ENCODE assay signal across 8 mouse cellular contexts in the genomic region with DNA sequence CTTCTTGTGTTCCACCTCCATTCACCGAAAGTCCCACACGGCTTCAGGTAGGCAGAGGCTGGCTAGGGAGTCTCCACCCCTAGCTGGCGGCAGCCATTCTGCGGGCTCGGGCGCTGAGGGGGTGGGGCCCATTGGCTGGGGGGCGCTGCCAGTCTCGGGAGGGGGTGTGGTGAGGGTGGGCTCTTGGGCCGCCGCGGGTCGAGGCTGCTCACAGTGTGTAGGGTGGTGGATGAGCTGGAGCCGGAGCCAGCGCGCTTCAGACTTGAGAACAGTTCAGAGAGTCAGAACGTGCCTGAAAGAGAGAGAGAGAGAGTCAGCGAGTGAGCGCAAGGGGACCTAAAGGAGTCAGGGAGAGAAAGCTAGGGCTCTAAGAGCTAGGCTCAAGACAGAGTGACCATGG. TPM values are rescaled to one million over a fixed set of nuclear protein-coding genes. Genes with fewer than 3 reads are reported as not detected.
DNase-seq lines count a peak whose midpoint lies in the region; ATAC-seq lines count a peak whose summit lies in the region.

No protein-coding gene starts in this region.

- H3K27ac ChIP-seq in intestine, embryonic 16.5 days (ENCODE audit: low read length), result peak overlapping the region; percentile 68
- no peak overlapping the region for H3K27ac ChIP-seq in limb, embryonic 15.5 days
- no peak overlapping the region for H3K27ac ChIP-seq in midbrain, embryonic 13.5 days

- ATAC-seq in intestine, embryonic 16.5 days, result peak; percentile 99
- ATAC-seq in limb, embryonic 15.5 days (ENCODE audit: insufficient number of reproducible peaks, low FRiP score, low TSS enrichment, low read depth), result peak; percentile 94
- peak; percentile 99 for ATAC-seq in midbrain, embryonic 13.5 days

- WGBS in intestine, embryonic 16.5 days, result 22% methylated on average over 15 of the region's 18 CpGs
- 14% methylated on average over 18 of the region's 18 CpGs for WGBS in limb, embryonic 15.5 days
- 24% methylated on average over 16 of the region's 18 CpGs for WGBS in midbrain, embryonic 13.5 days

- H3K27me3 ChIP-seq in intestine, embryonic 16.5 days (replicated peaks; ENCODE audit: control insufficient read depth, insufficient read depth, low read length), result no peaks in the 10 kb centered on the region
- H3K27me3 ChIP-seq in limb, embryonic 15.5 days, result no peaks in the 10 kb centered on the region
- H3K27me3 ChIP-seq in midbrain, embryonic 13.5 days, result no peaks in the 10 kb centered on the region

- no peaks in the 10 kb centered on the region for H3K36me3 ChIP-seq in intestine, embryonic 16.5 days (ENCODE audit: control insufficient read depth, insufficient read depth, low read length)
- H3K36me3 ChIP-seq in limb, embryonic 15.5 days, result no peaks in the 10 kb centered on the region
- no peaks in the 10 kb centered on the region for H3K36me3 ChIP-seq in midbrain, embryonic 13.5 days

- H3K4me2 ChIP-seq in intestine, embryonic 16.5 days (ENCODE audit: low read depth, low read length), result peak overlapping the region; percentile 60
- H3K4me2 ChIP-seq in limb, embryonic 15.5 days, result peak overlapping the region; percentile 72
- H3K4me2 ChIP-seq in midbrain, embryonic 13.5 days (replicated peaks), result peak overlapping the region; percentile 67

- DNase-seq in cerebellum, adult 9-11 months, result peak; percentile 2
- DNase-seq in cerebellum, adult 9-10 months, result no peak
- peak; percentile 48 for DNase-seq in c-Kit-positive CD71-negative TER-119-negative erythroid progenitor cells, embryonic 14.5 days (ENCODE audit: low read depth)
- peak; percentile 1 to 26 for DNase-seq in frontal cortex, postnatal 36 days (ENCODE audit: low spot score in 2 of 2)
- DNase-seq in spleen, postnatal 4 days (ENCODE audit: low spot score in 2 of 2), result peak; percentile 37 to 74

- H3K9me3 ChIP-seq in intestine, embryonic 16.5 days (ENCODE audit: control insufficient read depth, low read length), result no peaks in the 10 kb centered on the region
- no peaks in the 10 kb centered on the region for H3K9me3 ChIP-seq in limb, embryonic 15.5 days
- H3K9me3 ChIP-seq in midbrain, embryonic 13.5 days, result no peaks in the 10 kb centered on the region

- peak overlapping the region; percentile 57 for H3K4me3 ChIP-seq in intestine, embryonic 16.5 days (ENCODE audit: low read length)
- peak overlapping the region; percentile 47 for H3K4me3 ChIP-seq in limb, embryonic 15.5 days
- peak overlapping the region; percentile 52 for H3K4me3 ChIP-seq in midbrain, embryonic 13.5 days (replicated peaks)

- peak overlapping the region; percentile 62 for H3K9ac ChIP-seq in intestine, embryonic 16.5 days (ENCODE audit: low read depth, low read length)
- H3K9ac ChIP-seq in limb, embryonic 15.5 days, result no peak overlapping the region
- H3K9ac ChIP-seq in midbrain, embryonic 13.5 days (replicated peaks), result peak overlapping the region; percentile 54

- no peaks in the 10 kb centered on the region for H3K4me1 ChIP-seq in intestine, embryonic 16.5 days (ENCODE audit: control insufficient read depth, insufficient read depth, low read length)
- H3K4me1 ChIP-seq in limb, embryonic 15.5 days, result no peaks in the 10 kb centered on the region
- H3K4me1 ChIP-seq in midbrain, embryonic 13.5 days (replicated peaks), result no peaks in the 10 kb centered on the region

RNA-seq across cellular contexts. Expression of a gene that starts 0.7 kb away (rescaled TPM):
- polyA plus RNA-seq in intestine, embryonic 16.5 days (2015; fragmentation: Nextera tagmentation; extraction: Ambion mirVana), result 3.0 and 3.2 TPM in 2 replicates
- polyA plus RNA-seq in limb, embryonic 15.5 days (2015; fragmentation: Nextera tagmentation; extraction: Ambion mirVana), result 2.7 and 3.2 TPM in 2 replicates
- polyA plus RNA-seq in midbrain, embryonic 13.5 days (2015; fragmentation: Nextera tagmentation; extraction: Ambion mirVana), result 8.0 and 9.6 TPM in 2 replicates
